Mouse (Mus musculus) layer of hippocampus, adult 6 months (tissue): ENCODE data around the gene Dennd2c. TPM values are rescaled to one million over a fixed set of nuclear protein-coding genes. Genes with fewer than 3 reads are reported as not detected.

Experiments
- long read RNA-seq, 2 experiments: library from polyadenylated mRNA; unstranded; transcript quantifications; one replicate each; pipeline ENCODE4 v2.0.0; 2019 to 2020
- polyA plus RNA-seq: library from polyadenylated mRNA; unstranded; fragments of <200 nt; fragmentation: Nextera tagmentation; gene quantifications from 2 replicates; pipeline ENCODE4 v1.2.3, GENCODE M21; 2021

The Dennd2c gene
- 0.23 and 0.25 TPM in 2 replicates for polyA plus RNA-seq
- long read RNA-seq, experiment 1, partial matches to known transcripts, result 1 of 1 reads
- long read RNA-seq, experiment 1, other reads (novel, unspliced or antisense), result 0 of 1 reads
- long read RNA-seq, experiment 2, partial matches to known transcripts, result 1 of 2 reads
- long read RNA-seq, experiment 2, other reads (novel, unspliced or antisense), result 1 of 2 reads

DNA sequence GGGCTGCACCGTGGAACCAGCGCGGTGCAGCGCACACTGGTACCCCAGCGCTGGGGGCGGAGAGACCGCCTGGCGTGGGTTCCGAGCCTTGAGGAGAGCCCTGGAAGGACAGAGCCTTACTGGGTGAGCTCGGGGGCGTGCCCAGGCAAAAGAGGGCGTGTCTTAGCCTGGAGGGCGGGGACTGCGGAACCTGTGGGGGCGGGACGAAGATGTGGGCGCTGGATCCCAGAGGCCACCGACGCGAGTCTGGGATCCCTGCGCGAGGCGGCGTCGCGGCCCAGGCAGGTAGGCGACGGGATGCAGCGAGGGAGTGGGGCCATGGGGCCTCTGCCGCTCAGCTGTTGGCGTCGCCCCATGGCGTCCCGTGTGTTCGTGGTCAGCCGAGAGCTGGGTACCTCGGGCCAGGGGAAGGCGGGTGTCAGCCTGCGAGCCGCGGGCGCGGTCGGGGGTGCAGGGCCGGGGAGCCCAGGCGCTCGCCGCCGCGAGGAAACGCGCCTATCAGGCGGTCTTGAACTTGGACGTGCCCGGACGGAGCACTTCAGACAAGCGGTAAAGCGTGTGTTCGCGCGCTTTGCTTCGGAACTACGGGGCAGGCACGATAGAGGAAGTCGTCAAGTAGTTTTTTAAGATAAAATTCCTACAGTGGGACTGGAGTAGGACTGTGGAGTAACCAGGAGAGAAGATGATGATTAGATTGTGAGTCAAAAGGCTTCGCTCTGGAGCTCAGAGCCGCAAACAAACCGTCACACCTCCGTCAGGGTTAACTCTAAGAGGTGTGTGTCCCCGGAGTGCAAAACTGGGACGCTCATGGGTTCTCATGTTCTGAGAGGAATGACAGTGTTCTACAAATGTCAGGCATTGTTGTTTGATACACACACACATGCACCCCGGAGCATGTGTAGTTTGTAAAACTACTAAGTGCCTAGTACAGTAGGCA is at the start of gene Dennd2c:
Gene Dennd2c (plus strand): TSS at position 151 of the 937 bp plus-strand sequence.

GRCm38 (mm10) chr3:103058207-103059157 is 43.9 kb upstream of the Dennd2c start, which contains the start of gene Nras:
Gene Nras (plus strand): TSS chr3:103058285.

DNA sequence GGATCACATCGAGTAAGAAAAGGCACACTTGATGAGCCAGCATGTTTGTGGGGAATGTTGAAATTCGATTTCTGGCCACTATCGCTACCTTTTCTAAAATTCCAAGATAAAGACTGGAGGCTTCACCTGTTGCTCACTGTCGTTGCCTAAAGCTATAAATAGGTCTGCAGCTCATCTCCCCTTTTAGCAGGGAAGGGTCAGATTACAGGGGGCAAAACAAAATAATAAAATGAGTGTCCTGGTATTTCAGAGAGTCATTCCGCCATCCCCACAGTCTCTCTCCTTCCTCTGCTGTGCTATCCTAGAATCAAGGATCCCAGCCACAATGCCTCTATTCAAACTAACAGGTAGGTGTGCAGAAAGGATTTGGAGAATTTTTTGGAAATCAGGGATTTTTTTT is 28.6 kb upstream of the Dennd2c start, which contains the start of gene Ampd1:
Gene Ampd1 (plus strand): TSS at position 244 of the 400 bp plus-strand sequence.

DNA sequence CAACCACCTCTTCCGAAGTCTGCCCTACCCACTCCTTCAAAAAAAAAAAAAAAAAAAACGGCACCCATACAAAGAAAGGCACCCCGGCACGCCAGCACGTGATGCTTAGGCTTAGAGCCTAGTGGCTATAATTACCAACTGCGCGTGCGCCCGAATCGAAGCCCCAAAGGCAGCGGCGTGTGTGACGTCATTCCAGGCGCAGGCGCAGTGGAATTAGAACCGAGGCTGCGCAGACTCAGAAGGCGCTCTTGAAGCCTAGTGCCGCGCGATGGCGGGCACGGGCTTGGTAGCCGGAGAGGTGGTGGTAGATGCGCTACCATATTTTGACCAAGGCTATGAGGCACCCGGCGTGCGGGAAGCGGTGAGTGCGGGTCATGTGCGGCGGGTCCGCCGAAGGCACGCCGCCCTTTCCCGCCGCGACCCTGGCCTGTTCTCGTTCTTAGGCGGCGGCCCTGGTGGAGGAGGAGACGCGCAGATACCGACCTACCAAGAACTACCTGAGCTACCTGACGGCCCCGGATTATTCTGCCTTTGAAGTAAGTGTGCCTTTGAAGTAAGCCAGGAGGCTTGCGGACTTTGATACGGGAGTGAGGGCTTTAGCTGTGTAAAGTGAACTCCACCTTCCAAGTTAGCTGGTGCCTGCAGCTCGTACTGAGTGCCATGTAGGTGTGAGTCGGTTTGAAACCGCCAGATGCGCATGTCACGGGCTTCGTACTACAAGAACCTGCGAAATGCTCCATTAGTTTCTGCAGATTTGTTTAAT is 69.3 kb downstream of the Dennd2c start, which contains the start of gene Bcas2:
Gene Bcas2 (plus strand): TSS at position 151 of the 763 bp plus-strand sequence.

Other genes starting within 250 kb of the Dennd2c start
- not detected in 2 replicates for gene Sycp1, start 166.5 kb upstream of the Dennd2c start, polyA plus RNA-seq
- not detected in 2 replicates for gene Nr1h5, start 138.5 kb upstream of the Dennd2c start, polyA plus RNA-seq
- 26.8 and 32.4 TPM in 2 replicates for gene Sike1, start 106.9 kb upstream of the Dennd2c start, polyA plus RNA-seq
- 93.8 and 114 TPM in 2 replicates for gene Csde1, start 82.2 kb upstream of the Dennd2c start, polyA plus RNA-seq
- gene Nras, start 44.3 kb upstream of the Dennd2c start, polyA plus RNA-seq, result 29.0 and 57.1 TPM in 2 replicates
- not detected in 2 replicates for gene Ampd1, start 28.6 kb upstream of the Dennd2c start, polyA plus RNA-seq
- 158 and 166 TPM in 2 replicates for gene Bcas2, start 69.1 kb downstream of the Dennd2c start, polyA plus RNA-seq
- gene Trim33, start 176.7 kb downstream of the Dennd2c start, polyA plus RNA-seq, result 3.9 and 4.7 TPM in 2 replicates